Comparison of ENCODE assay signal across 9 mouse cellular contexts in genomic region chr19:40995449-40996401, GRCm38 (mm10). TPM values are rescaled to one million over a fixed set of nuclear protein-coding genes. Genes with fewer than 3 reads are reported as not detected.
DNase-seq lines count a peak whose midpoint lies in the region; ATAC-seq and TF ChIP-seq lines count a peak whose summit lies in the region.
"Had no signal": no experiment of that assay in that cellular context is flagged by ENCODE, and none has a peak within 500 bp of the region (broad histone marks: within the 10 kb centered on the region; RNA-seq: fewer than 3 reads in every experiment).

No protein-coding gene starts in this region.

- intact Hi-C loops in gastrocnemius, postnatal 14 days (cut with DNase I; ENCODE audit: low total_unique reads), result no loop called here

- peaks cover 4% of the 10 kb centered on the region; the same call in 1 of the 2 replicates for H3K4me1 ChIP-seq in kidney, postnatal 0 days (replicated peaks; ENCODE audit: insufficient read depth, low read length)

- peak overlapping the region; percentile 73 for H3K27ac ChIP-seq in kidney, postnatal 0 days
- H3K27ac ChIP-seq: embryonic facial prominence, embryonic 15.5 days had no signal

- H3K27me3 ChIP-seq in kidney, postnatal 0 days (ENCODE audit: insufficient read depth, low read length), result no peaks in the 10 kb centered on the region
- H3K27me3 ChIP-seq: embryonic facial prominence, embryonic 15.5 days had no signal

- no peaks in the 10 kb centered on the region for H3K9me3 ChIP-seq in kidney, postnatal 0 days (replicated peaks; ENCODE audit: low read length)
- H3K9me3 ChIP-seq: embryonic facial prominence, embryonic 15.5 days had no signal

- no peak overlapping the region for H3K9ac ChIP-seq in kidney, postnatal 0 days (ENCODE audit: low read depth, low read length)
- H3K9ac ChIP-seq: embryonic facial prominence, embryonic 15.5 days had no signal

- peak; percentile 18 for DNase-seq in embryo, embryonic 11 days
- DNase-seq in embryo, embryonic 9.5 days (ENCODE audit: extremely low spot score), result no peak
- DNase-seq in retina, postnatal 1 day, result peak; percentile 14
- no peak for DNase-seq in retina, embryonic 14.5 days (ENCODE audit: low spot score)
- peak; percentile 51 for DNase-seq in kidney, postnatal 0 days (ENCODE audit: low spot score)
- no peak for DNase-seq in gastrocnemius, postnatal 14 days
- no peak for DNase-seq in right cerebral cortex, postnatal 10 days (ENCODE audit: low spot score in 2 of 2)

- no peak for TF ChIP-seq CTCF in kidney, postnatal 0 days (IDR thresholded peaks at IDR 0.05; ENCODE audit: low read depth)

- H3K36me3 ChIP-seq in kidney, postnatal 0 days (ENCODE audit: insufficient read depth, low read length), result no peaks in the 10 kb centered on the region
- H3K36me3 ChIP-seq: embryonic facial prominence, embryonic 15.5 days had no signal

- no peak overlapping the region for H3K4me3 ChIP-seq in kidney, postnatal 0 days (replicated peaks; ENCODE audit: low read depth, low read length)
- H3K4me3 ChIP-seq: embryonic facial prominence, embryonic 15.5 days had no signal

- peak; percentile 66 for ATAC-seq in kidney, postnatal 0 days (replicated peaks; ENCODE audit: low FRiP score, low read depth)
- ATAC-seq in erythroblast, adult 5-6 weeks (replicated peaks; ENCODE audit: low FRiP score, poor library complexity, severe bottlenecking), result no peak

- 26% methylated on average over 21 of the region's 21 CpGs for WGBS in kidney, postnatal 0 days

- H3K4me2 ChIP-seq in kidney, postnatal 0 days (ENCODE audit: low read length), result no peak overlapping the region
- H3K4me2 ChIP-seq: embryonic facial prominence, embryonic 15.5 days had no signal

RNA-seq across cellular contexts. Expression of gene Blnk, which starts 1.4 kb away (rescaled TPM):
- 29.7 and 29.9 TPM in 2 replicates for polyA plus RNA-seq in kidney, postnatal 0 days (2015; fragmentation: Nextera tagmentation; extraction: Ambion mirVana)
- total RNA-seq in gastrocnemius, postnatal 14 days (2021), result under 1 TPM; 0.55 to 0.82 TPM
- total RNA-seq in erythroblast, adult 5-6 weeks (2015; ENCODE audit: low replicate concordance), result 1.7 and 2.9 TPM in 2 replicates
- 0.84 and 1.3 TPM in 2 replicates for total RNA-seq in erythroblast, adult 5-6 weeks (2017; ENCODE audit: low replicate concordance)

RNA-seq across cellular contexts. Expression of gene Dntt, which starts 33.4 kb away (rescaled TPM):
- polyA plus RNA-seq in kidney, postnatal 0 days (2015; fragmentation: Nextera tagmentation; extraction: Ambion mirVana), result 0.09 and 0.17 TPM in 2 replicates
- total RNA-seq in gastrocnemius, postnatal 14 days (2021), result not detected
- 1.0 and 5.4 TPM in 2 replicates for total RNA-seq in erythroblast, adult 5-6 weeks (2015; ENCODE audit: low replicate concordance)
- total RNA-seq in erythroblast, adult 5-6 weeks (2017; ENCODE audit: low replicate concordance), result 3.7 and 5.9 TPM in 2 replicates

Comparison
In these comparisons a context has a peak if more than half of its experiments do, and no peak if none do; other contexts are left out.
1. DNase-seq: peak in embryo, embryonic 11 days (single experiment), retina, postnatal 1 day (single experiment) and kidney, postnatal 0 days (single experiment); none in embryo, embryonic 9.5 days (single experiment), retina, embryonic 14.5 days (single experiment), gastrocnemius, postnatal 14 days (single experiment) and right cerebral cortex, postnatal 10 days (0 of 2).